Mouse (Mus musculus) bone marrow macrophage, adult 2 months (primary cell): Measurements from ENCODE around the gene Kazn.

ENCODE experiments used
- CTCF ChIP-seq: IDR thresholded peaks from 2 replicates; pipeline ENCODE4 v1.5.1; 2012; ENCODE audit warnings: low read depth, mild to moderate bottlenecking, low read length, moderate library complexity
- POLR2A ChIP-seq: IDR thresholded peaks from 2 replicates; pipeline ENCODE4 v1.6.1; 2012; ENCODE audit warnings: mild to moderate bottlenecking, low read depth, low read length, borderline replicate concordance

GRCm38 (mm10) chr4:142126641-142127274 is 112.4 kb downstream of the Kazn start:
- no peak for TF ChIP-seq CTCF
- no peak for TF ChIP-seq POLR2A
